Mouse (Mus musculus) erythroblast, embryonic 14.5 days (primary cell): ENCODE results near the gene Sh2b2. TPM values are rescaled to one million over a fixed set of nuclear protein-coding genes. Genes with fewer than 3 reads are reported as not detected.
"Not testable (repeated sequence)": the region's sequence is repeated elsewhere in the genome, so short reads cannot be mapped to it uniquely, and the experiment has no call there.

Experiments used
- H3K27me3 ChIP-seq: 2 replicates; pipeline ENCODE4 v1.6.1; 2012; ENCODE audit warnings: inconsistent platforms; ENCODE audit not compliant: control insufficient read depth
- H3K36me3 ChIP-seq: 2 replicates; pipeline ENCODE4 v1.6.1; 2012; ENCODE audit warnings: mild to moderate bottlenecking, inconsistent platforms; ENCODE audit not compliant: control insufficient read depth
- H3K4me1 ChIP-seq: 2 replicates; pipeline ENCODE4 v1.6.1; 2012; ENCODE audit warnings: inconsistent platforms; ENCODE audit not compliant: control insufficient read depth
- H3K4me3 ChIP-seq: replicated peaks from 2 replicates; pipeline ENCODE3; 2012; ENCODE audit warnings: moderate library complexity, mild to moderate bottlenecking, inconsistent platforms
- H3K9me3 ChIP-seq: 2 replicates; pipeline ENCODE4 v1.6.1; 2012; ENCODE audit warnings: low read length, inconsistent platforms, mixed read lengths; ENCODE audit not compliant: control insufficient read depth
- GATA1 ChIP-seq: IDR thresholded peaks from 2 replicates; pipeline ENCODE4 v1.6.1; 2012; ENCODE audit warnings: low read length, inconsistent platforms, mixed read lengths
- TAL1 ChIP-seq: IDR thresholded peaks from 3 replicates; pipeline ENCODE4 v1.6.1; 2012; ENCODE audit warnings: low read length, inconsistent platforms, mixed read lengths
- polyA plus RNA-seq: library from polyadenylated mRNA; stranded (reverse); fragments of >175 nt; gene quantifications from 2 replicates; pipeline ENCODE4 v1.2.3, GENCODE M21; 2012

Sh2b2 gene
- polyA plus RNA-seq, 1 experiment, result 0.03 TPM

GRCm38 (mm10) chr5:136218585-136218984, 27.8 kb downstream of the Sh2b2 start:
- Histone ChIP-seq H3K9me3 (peaks cover 10% of the 10 kb centered on the region; the same call in 1 of the 2 replicates), H3K4me3 (no peak overlapping the region), H3K36me3 (no peaks in the 10 kb centered on the region), H3K27me3 (no peaks in the 10 kb centered on the region), H3K4me1 (peaks cover 2% of the 10 kb centered on the region; the same call in 1 of the 2 replicates)
- no peak for TF ChIP-seq GATA1

GRCm38 (mm10) chr5:136217932-136218381, 28.4 kb downstream of the Sh2b2 start:
- Histone ChIP-seq H3K9me3 (peaks cover 10% of the 10 kb centered on the region; the same call in 1 of the 2 replicates), H3K36me3 (no peaks in the 10 kb centered on the region), H3K27me3 (no peaks in the 10 kb centered on the region), H3K4me3 (no peak overlapping the region), H3K4me1 (peaks cover 2% of the 10 kb centered on the region; the same call in 1 of the 2 replicates)
- TF ChIP-seq TAL1 (no peak), GATA1 (no peak)

DNA sequence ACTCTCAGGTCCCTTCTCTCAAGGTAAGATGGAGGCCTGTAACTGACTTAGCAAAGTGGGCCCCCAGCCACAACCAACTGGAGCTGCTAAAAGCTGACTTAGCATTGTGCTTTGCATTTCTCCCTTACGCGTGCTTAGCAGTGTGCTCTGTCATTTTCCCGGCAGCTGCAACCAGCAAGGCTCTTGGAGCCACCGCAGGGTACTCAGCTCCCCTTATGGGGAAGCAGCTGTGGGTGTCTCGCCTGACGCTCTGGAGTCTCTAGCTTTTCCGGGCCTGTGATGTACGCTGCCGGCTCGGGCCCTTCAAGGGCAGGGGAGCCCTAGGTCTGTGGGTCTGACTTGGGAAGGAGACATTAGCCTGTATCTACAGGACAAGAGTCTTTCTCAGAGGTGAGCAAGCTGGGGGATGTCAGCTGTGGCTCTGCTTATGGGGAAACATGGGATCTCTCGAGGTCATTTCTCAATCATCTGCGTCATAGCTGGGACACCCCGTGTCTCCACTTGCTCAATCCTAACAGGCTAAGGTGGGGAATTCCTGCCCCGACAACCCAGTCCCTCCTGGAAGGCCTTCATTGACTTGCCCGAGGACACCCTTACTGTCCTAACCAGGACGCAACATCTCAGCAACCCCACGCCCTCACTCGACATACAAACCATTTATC, 29.2 kb downstream of the Sh2b2 start:
- H3K36me3 ChIP-seq, result no peaks in the 10 kb centered on the region
- peaks cover 2% of the 10 kb centered on the region; the same call in 1 of the 2 replicates for H3K4me1 ChIP-seq
- H3K27me3 ChIP-seq, result no peaks in the 10 kb centered on the region
- no peak for TF ChIP-seq GATA1
- H3K4me3 ChIP-seq, result no peak overlapping the region
- H3K9me3 ChIP-seq, result peaks cover 10% of the 10 kb centered on the region; the same call in 1 of the 2 replicates

GRCm38 (mm10) chr5:136215958-136216357, 30.4 kb downstream of the Sh2b2 start:
- no peak for TF ChIP-seq TAL1
- no peak for TF ChIP-seq GATA1
- Histone ChIP-seq H3K36me3 (no peaks in the 10 kb centered on the region), H3K4me1 (peaks cover 2% of the 10 kb centered on the region; the same call in 1 of the 2 replicates), H3K9me3 (peaks cover 10% of the 10 kb centered on the region; the same call in 1 of the 2 replicates), H3K4me3 (no peak overlapping the region), H3K27me3 (no peaks in the 10 kb centered on the region)

GRCm38 (mm10) chr5:136215211-136215610, 31.1 kb downstream of the Sh2b2 start:
- H3K9me3 ChIP-seq, result peaks cover 10% of the 10 kb centered on the region; the same call in 1 of the 2 replicates
- peaks cover 2% of the 10 kb centered on the region; the same call in 1 of the 2 replicates for H3K4me1 ChIP-seq
- no peaks in the 10 kb centered on the region for H3K36me3 ChIP-seq
- no peaks in the 10 kb centered on the region for H3K27me3 ChIP-seq
- TF ChIP-seq GATA1, result no peak
- TF ChIP-seq TAL1, result no peak
- no peak overlapping the region for H3K4me3 ChIP-seq

DNA sequence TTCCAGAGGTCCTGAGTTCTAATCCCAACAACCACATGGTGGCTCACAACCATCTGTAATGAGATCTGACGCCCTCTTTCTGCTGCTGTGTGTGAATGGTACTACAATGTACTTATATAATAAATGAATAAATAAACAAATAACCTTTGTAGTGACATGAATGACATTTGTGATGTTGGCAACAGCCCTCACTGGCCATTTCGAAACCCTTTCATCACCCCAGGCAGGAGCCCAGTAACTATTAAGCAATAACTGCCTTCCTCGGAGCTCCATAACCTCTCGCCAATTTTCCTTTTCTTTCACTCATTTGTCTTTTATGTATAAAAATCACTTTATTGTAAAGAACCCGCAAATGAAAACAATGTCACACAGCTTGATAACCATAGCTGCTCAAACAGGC, 32.6 kb downstream of the Sh2b2 start:
- TF ChIP-seq TAL1, result no peak
- no peak for TF ChIP-seq GATA1
- peaks cover 10% of the 10 kb centered on the region; the same call in 1 of the 2 replicates for H3K9me3 ChIP-seq
- no peak overlapping the region for H3K4me3 ChIP-seq
- no peaks in the 10 kb centered on the region for H3K36me3 ChIP-seq
- H3K4me1 ChIP-seq, result peaks cover 2% of the 10 kb centered on the region; the same call in 1 of the 2 replicates
- H3K27me3 ChIP-seq, result no peaks in the 10 kb centered on the region

DNA sequence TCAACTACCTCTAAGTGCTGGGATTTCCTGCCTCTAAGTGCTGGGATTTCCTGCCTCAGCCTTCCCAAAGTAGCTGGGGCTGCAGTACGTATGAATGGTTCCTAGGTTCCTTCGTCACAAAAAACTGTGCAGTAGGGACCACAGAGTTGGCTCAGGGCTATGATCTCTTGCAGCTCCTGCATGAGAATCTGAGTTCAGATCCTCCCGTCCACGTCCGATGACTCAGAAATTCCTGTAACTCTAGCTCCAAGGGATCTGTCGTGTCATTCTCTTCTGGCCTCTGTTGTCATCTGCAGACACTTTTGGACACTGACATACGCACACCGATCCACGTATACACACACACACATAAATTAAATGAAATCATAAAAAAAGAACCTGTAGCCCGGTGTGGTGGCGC, 33.6 kb downstream of the Sh2b2 start:
- TF ChIP-seq GATA1 (no peak), TAL1 (no peak)
- Histone ChIP-seq H3K36me3 (no peaks in the 10 kb centered on the region), H3K4me3 (no peak overlapping the region), H3K27me3 (no peaks in the 10 kb centered on the region), H3K4me1 (no peaks in the 10 kb centered on the region), H3K9me3 (peaks cover 10% of the 10 kb centered on the region; the same call in 1 of the 2 replicates)

DNA sequence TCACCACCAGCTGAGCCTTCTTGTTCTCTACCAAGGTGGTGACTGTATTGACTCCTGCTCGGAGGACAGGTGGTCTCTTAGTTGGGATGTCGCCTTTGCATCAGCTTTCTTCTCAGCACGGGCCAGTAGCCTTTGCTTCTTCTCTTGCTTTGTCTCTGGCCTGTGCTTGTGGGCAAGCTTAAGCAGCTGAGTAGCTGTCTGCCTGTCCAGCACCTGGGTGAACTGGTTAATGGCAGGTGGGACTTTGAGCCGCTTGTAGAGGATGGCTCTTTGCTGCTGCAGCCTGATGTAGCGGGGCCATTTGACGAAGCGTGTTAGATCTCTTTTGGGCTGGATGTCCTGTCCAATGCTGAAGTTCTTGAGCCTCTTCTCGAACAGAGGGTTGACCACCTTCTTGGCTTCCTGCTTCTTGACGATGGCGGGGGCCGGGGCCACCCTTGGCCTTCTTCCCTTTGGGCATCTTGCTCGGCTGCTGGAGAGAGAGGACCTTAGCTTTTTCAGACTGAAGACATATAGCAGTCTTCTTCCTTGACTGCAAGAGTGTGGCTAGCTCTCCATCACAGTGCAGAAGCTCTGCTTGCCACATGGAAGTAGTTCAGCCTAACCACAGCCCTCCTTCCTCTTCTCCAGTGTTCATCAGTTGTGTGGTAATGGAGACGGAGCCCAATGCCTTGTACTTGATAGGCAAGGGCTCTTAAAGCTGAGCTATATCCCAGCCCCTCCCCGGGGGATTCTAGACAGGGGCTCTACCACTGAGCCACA, 34.8 kb downstream of the Sh2b2 start:
- not testable (repeated sequence) for H3K4me1 ChIP-seq, H3K4me3 ChIP-seq, H3K9me3 ChIP-seq, H3K27me3 ChIP-seq, H3K36me3 ChIP-seq

GRCm38 (mm10) chr5:136210549-136210948, 35.8 kb downstream of the Sh2b2 start:
- TF ChIP-seq TAL1 (no peak), GATA1 (no peak)
- no peak overlapping the region for H3K4me3 ChIP-seq
- H3K27me3 ChIP-seq, result no peaks in the 10 kb centered on the region
- no peaks in the 10 kb centered on the region for H3K36me3 ChIP-seq
- H3K9me3 ChIP-seq, result peaks cover 5% of the 10 kb centered on the region; the same call in 1 of the 2 replicates
- H3K4me1 ChIP-seq, result no peaks in the 10 kb centered on the region
